7 mouse cellular contexts compared by ENCODE assay signal in genomic region chr9:108262494-108263049, GRCm38 (mm10). TPM values are rescaled to one million over a fixed set of nuclear protein-coding genes. Genes with fewer than 3 reads are reported as not detected.
DNase-seq lines count a peak whose midpoint lies in the region; ATAC-seq and TF ChIP-seq lines count a peak whose summit lies in the region.

No protein-coding gene starts in this region.

- peak; percentile 34 for DNase-seq in MEL (ENCODE audit: low read depth, low spot score)
- no peak for DNase-seq in liver, embryonic 13.5 days
- DNase-seq in layer of hippocampus, adult 9-11 months: no peak
- DNase-seq in right cerebral cortex, postnatal 10 days (ENCODE audit: low spot score in 2 of 2): no peak

- TF ChIP-seq CTCF in C2C12 (IDR thresholded peaks at IDR 0.05; ENCODE audit: control insufficient read depth, insufficient read depth, insufficient read length): no peak
- TF ChIP-seq CTCF in MEL (IDR thresholded peaks at IDR 0.05 in 2 of 3, conservative IDR thresholded peaks at IDR 0.05 in 1 of 3; ENCODE audit: control insufficient read depth in 1 of 3, insufficient read depth in 1 of 3, low read depth in 2 of 3, low read length in 3 of 3, poor library complexity in 1 of 3, severe bottlenecking in 1 of 3): no peak
- no peak for TF ChIP-seq CTCF in small intestine, adult 2 months (IDR thresholded peaks at IDR 0.05; ENCODE audit: extremely low read depth, insufficient read length, insufficient replicate concordance, low read depth, low read length)

- H3K79me3 ChIP-seq in C2C12 (ENCODE audit: low read depth): peaks cover 24% of the 10 kb centered on the region

- H3K79me2 ChIP-seq in C2C12 (ENCODE audit: control insufficient read depth, insufficient read depth) (peaks cover 55% of the 10 kb centered on the region), MEL (ENCODE audit: control insufficient read depth, insufficient read depth, low read length, poor library complexity) (peaks cover 12% of the 10 kb centered on the region)

- TF ChIP-seq EP300 in MEL (IDR thresholded peaks at IDR 0.05; ENCODE audit: low read depth in 1 of 2, low read length in 2 of 2): no peak

- no peaks in the 10 kb centered on the region for H3K36me3 ChIP-seq in C2C12 (ENCODE audit: control insufficient read depth, insufficient read depth)
- peaks cover 0 to 33% of the 10 kb centered on the region in 2 experiments; a peak in 2 of 4 replicates for H3K36me3 ChIP-seq in MEL (ENCODE audit: control insufficient read depth in 1 of 2, insufficient read depth in 2 of 2, low read length in 2 of 2)
- H3K36me3 ChIP-seq in heart, embryonic 11.5 days (ENCODE audit: control insufficient read depth, insufficient read depth, low read length): no peaks in the 10 kb centered on the region
- H3K36me3 ChIP-seq in liver, embryonic 13.5 days: no peaks in the 10 kb centered on the region
- no peaks in the 10 kb centered on the region for H3K36me3 ChIP-seq in small intestine, adult 2 months (ENCODE audit: control insufficient read depth, insufficient read depth, low read length)

- H3K4me3 ChIP-seq in C2C12 (ENCODE audit: insufficient read depth, poor library complexity, severe bottlenecking) (peak overlapping the region; percentile 65), MEL (ENCODE audit: control insufficient read depth in 1 of 2, insufficient read depth in 1 of 2, low read depth in 2 of 2, low read length in 2 of 2) (peak overlapping the region; percentile 54 to 74)
- H3K4me3 ChIP-seq in heart, embryonic 11.5 days (ENCODE audit: low read depth, low read length): peak overlapping the region; percentile 97
- H3K4me3 ChIP-seq in liver, embryonic 13.5 days (replicated peaks): peak overlapping the region; percentile 88
- peak overlapping the region; percentile 77 for H3K4me3 ChIP-seq in small intestine, adult 2 months (ENCODE audit: low read depth, low read length)

- 39% methylated on average over 11 of the region's 11 CpGs for WGBS in heart, embryonic 11.5 days (ENCODE audit: insufficient replicate concordance)
- WGBS in liver, embryonic 13.5 days (ENCODE audit: insufficient replicate concordance): 58% methylated on average over 11 of the region's 11 CpGs
- WGBS in small intestine, adult 2 months: 14% methylated on average over 11 of the region's 11 CpGs

- peak overlapping the region; percentile 24; the same call in 1 of the 2 replicates for H3K27ac ChIP-seq in MEL (ENCODE audit: control insufficient read depth, low read depth, low read length)
- peak overlapping the region; percentile 98 for H3K27ac ChIP-seq in heart, embryonic 11.5 days (ENCODE audit: low read depth, low read length)
- peak overlapping the region; percentile 91; the same call in 1 of the 2 replicates for H3K27ac ChIP-seq in liver, embryonic 13.5 days
- peak overlapping the region; percentile 87 for H3K27ac ChIP-seq in small intestine, adult 2 months (ENCODE audit: insufficient read depth, low read depth, low read length)

- peak overlapping the region; percentile 84 for H3K9ac ChIP-seq in MEL (ENCODE audit: control insufficient read depth, low read depth, low read length, poor library complexity, severe bottlenecking)
- H3K9ac ChIP-seq in heart, embryonic 11.5 days (ENCODE audit: low read depth, low read length): peak overlapping the region; percentile 97
- H3K9ac ChIP-seq in liver, embryonic 13.5 days: peak overlapping the region; percentile 92

- no peaks in the 10 kb centered on the region for H3K27me3 ChIP-seq in C2C12 (ENCODE audit: control insufficient read depth, insufficient read depth, insufficient read length)
- no peaks in the 10 kb centered on the region for H3K27me3 ChIP-seq in MEL (ENCODE audit: control insufficient read depth in 1 of 2, insufficient read depth in 2 of 2, low read length in 2 of 2)
- no peaks in the 10 kb centered on the region for H3K27me3 ChIP-seq in heart, embryonic 11.5 days (ENCODE audit: control insufficient read depth, insufficient read depth, low read length)
- no peaks in the 10 kb centered on the region for H3K27me3 ChIP-seq in liver, embryonic 13.5 days
- no peaks in the 10 kb centered on the region for H3K27me3 ChIP-seq in small intestine, adult 2 months (ENCODE audit: control insufficient read depth, insufficient read depth, low read length)

- peak overlapping the region; percentile 83 for H3K4me2 ChIP-seq in heart, embryonic 11.5 days
- H3K4me2 ChIP-seq in liver, embryonic 13.5 days: peak overlapping the region; percentile 100

- H3K9me3 ChIP-seq in MEL (replicated peaks; ENCODE audit: insufficient read depth, low read length): no peaks in the 10 kb centered on the region
- H3K9me3 ChIP-seq in heart, embryonic 11.5 days (replicated peaks; ENCODE audit: control insufficient read depth, low read length): no peaks in the 10 kb centered on the region
- no peaks in the 10 kb centered on the region for H3K9me3 ChIP-seq in liver, embryonic 13.5 days (replicated peaks)

- no peak overlapping the region for H3ac ChIP-seq in C2C12 (ENCODE audit: control insufficient read depth, insufficient read length, low read depth)

- TF ChIP-seq POLR2A in MEL (IDR thresholded peaks at IDR 0.05; ENCODE audit: control insufficient read depth in 1 of 2, insufficient read depth in 1 of 2, low read depth in 1 of 2, low read length in 2 of 2, poor library complexity in 1 of 2): no peak
- TF ChIP-seq POLR2A in small intestine, adult 2 months (IDR thresholded peaks at IDR 0.05; ENCODE audit: low read depth, low read length): no peak

- TF ChIP-seq RAD21 in MEL (IDR thresholded peaks at IDR 0.05; ENCODE audit: low read depth, low read length): no peak

- no peak for ATAC-seq in heart, embryonic 11.5 days (replicated peaks; ENCODE audit: insufficient number of reproducible peaks, low FRiP score, low TSS enrichment)
- ATAC-seq in liver, embryonic 13.5 days (ENCODE audit: low read depth): no peak

- peaks cover 2 to 38% of the 10 kb centered on the region in 2 experiments for H3K4me1 ChIP-seq in MEL (ENCODE audit: control insufficient read depth in 1 of 2, insufficient read depth in 2 of 2, low read length in 2 of 2)
- peaks cover 48% of the 10 kb centered on the region for H3K4me1 ChIP-seq in heart, embryonic 11.5 days (ENCODE audit: control insufficient read depth, insufficient read depth, low read length)
- peaks cover 36% of the 10 kb centered on the region for H3K4me1 ChIP-seq in liver, embryonic 13.5 days (replicated peaks)
- peaks cover 21% of the 10 kb centered on the region; the same call in 1 of the 2 replicates for H3K4me1 ChIP-seq in small intestine, adult 2 months (ENCODE audit: control insufficient read depth, insufficient read depth, insufficient read length, low read length)

TF ChIP-seq in C2C12, 6 proteins besides CTCF, POLR2A, EP300 and RAD21 (continues in another document):
- no peak for TF ChIP-seq MYOG (IDR thresholded peaks at IDR 0.05; ENCODE audit: control insufficient read depth, extremely low read depth, insufficient read length)
- no peak for TF ChIP-seq USF1 (IDR thresholded peaks at IDR 0.05; ENCODE audit: low read depth)
- TF ChIP-seq MAX (IDR thresholded peaks at IDR 0.05): no peak

TF ChIP-seq in MEL, 35 proteins besides CTCF, POLR2A, EP300 and RAD21 (continues in another document):
- no peak for TF ChIP-seq ZC3H11A (IDR thresholded peaks at IDR 0.05; ENCODE audit: low read depth, low read length)
- no peak for TF ChIP-seq HCFC1 (IDR thresholded peaks at IDR 0.05; ENCODE audit: low read depth, low read length)

RNA-seq across cellular contexts. Expression of gene Dag1, which starts 1.2 kb away (rescaled TPM):
- polyA plus RNA-seq in C2C12 (2012; fragmentation: generic; extraction: Trizol) (42.3 TPM), MEL (2012; ENCODE audit: insufficient read depth in 1 of 2, insufficient read length in 2 of 2, low read depth in 1 of 2, low replicate concordance in 2 of 2, missing spikeins in 1 of 2) (10 to 100 TPM in 1 of 2 experiments, not detected in 1; 27.6 TPM)
- total RNA-seq in MEL (2012; rRNA removed): 7.8 and 8.1 TPM in 2 replicates
- 115 and 149 TPM in 2 replicates for polyA plus RNA-seq in heart, embryonic 11.5 days (2014; fragmentation: Nextera tagmentation; extraction: Ambion mirVana)
- 12.7 and 17.8 TPM in 2 replicates for polyA plus RNA-seq in liver, embryonic 13.5 days (2015; fragmentation: Nextera tagmentation; extraction: Ambion mirVana)
- polyA plus RNA-seq in small intestine, adult 2 months (2012; rRNA removed): 31.2 and 52.1 TPM in 2 replicates

RNA-seq across cellular contexts. Expression of gene Nicn1, which starts 27.7 kb away (rescaled TPM):
- polyA plus RNA-seq in C2C12 (2012; fragmentation: generic; extraction: Trizol) (24.6 TPM), MEL (2012; ENCODE audit: insufficient read depth in 1 of 2, insufficient read length in 2 of 2, low read depth in 1 of 2, low replicate concordance in 2 of 2, missing spikeins in 1 of 2) (1 to 10 TPM in 1 of 2 experiments, not detected in 1; 4.7 TPM)
- total RNA-seq in MEL (2012; rRNA removed): 1.6 and 2.0 TPM in 2 replicates
- 25.1 and 26.0 TPM in 2 replicates for polyA plus RNA-seq in heart, embryonic 11.5 days (2014; fragmentation: Nextera tagmentation; extraction: Ambion mirVana)
- 4.7 and 5.6 TPM in 2 replicates for polyA plus RNA-seq in liver, embryonic 13.5 days (2015; fragmentation: Nextera tagmentation; extraction: Ambion mirVana)
- polyA plus RNA-seq in small intestine, adult 2 months (2012; rRNA removed): 2.9 and 3.9 TPM in 2 replicates

RNA-seq across cellular contexts. Expression of gene Amt, which starts 34.1 kb away (rescaled TPM):
- polyA plus RNA-seq in C2C12 (2012; fragmentation: generic; extraction: Trizol) (0.71 TPM), MEL (2012; ENCODE audit: insufficient read depth in 1 of 2, insufficient read length in 2 of 2, low read depth in 1 of 2, low replicate concordance in 2 of 2, missing spikeins in 1 of 2) (under 1 TPM in 1 of 2 experiments, not detected in 1; 0.58 TPM)
- total RNA-seq in MEL (2012; rRNA removed): 0.15 and 0.26 TPM in 2 replicates
- polyA plus RNA-seq in heart, embryonic 11.5 days (2014; fragmentation: Nextera tagmentation; extraction: Ambion mirVana): 12.9 and 15.3 TPM in 2 replicates
- 14.0 and 14.1 TPM in 2 replicates for polyA plus RNA-seq in liver, embryonic 13.5 days (2015; fragmentation: Nextera tagmentation; extraction: Ambion mirVana)
- 1.4 and 1.9 TPM in 2 replicates for polyA plus RNA-seq in small intestine, adult 2 months (2012; rRNA removed)

RNA-seq across cellular contexts. Expression of gene Rhoa, which starts 43.4 kb away (rescaled TPM):
- polyA plus RNA-seq in C2C12 (2012; fragmentation: generic; extraction: Trizol) (300 TPM), MEL (2012; ENCODE audit: insufficient read depth in 1 of 2, insufficient read length in 2 of 2, low read depth in 1 of 2, low replicate concordance in 2 of 2, missing spikeins in 1 of 2) (100 to 1,000 TPM in 1 of 2 experiments, not detected in 1; 241 TPM)
- 80.9 and 83.1 TPM in 2 replicates for total RNA-seq in MEL (2012; rRNA removed)
- 252 and 277 TPM in 2 replicates for polyA plus RNA-seq in heart, embryonic 11.5 days (2014; fragmentation: Nextera tagmentation; extraction: Ambion mirVana)
- polyA plus RNA-seq in liver, embryonic 13.5 days (2015; fragmentation: Nextera tagmentation; extraction: Ambion mirVana): 235 and 296 TPM in 2 replicates
- polyA plus RNA-seq in small intestine, adult 2 months (2012; rRNA removed): 30.5 and 70.2 TPM in 2 replicates

RNA-seq across cellular contexts. Expression of gene Tcta, which starts 43.4 kb away (rescaled TPM):
- polyA plus RNA-seq in C2C12 (2012; fragmentation: generic; extraction: Trizol): 13.7 TPM
- total RNA-seq in MEL (2012; rRNA removed): 3.4 and 4.9 TPM in 2 replicates
- polyA plus RNA-seq in MEL (2012; ENCODE audit: insufficient read depth in 1 of 2, insufficient read length in 2 of 2, low read depth in 1 of 2, low replicate concordance in 2 of 2, missing spikeins in 1 of 2): 1 to 10 TPM in 1 of 2 experiments, not detected in 1; 7.0 TPM
- polyA plus RNA-seq in heart, embryonic 11.5 days (2014; fragmentation: Nextera tagmentation; extraction: Ambion mirVana): 28.5 and 34.7 TPM in 2 replicates
- 12.7 TPM in 2 replicates for polyA plus RNA-seq in liver, embryonic 13.5 days (2015; fragmentation: Nextera tagmentation; extraction: Ambion mirVana)
- 19.0 and 36.7 TPM in 2 replicates for polyA plus RNA-seq in small intestine, adult 2 months (2012; rRNA removed)

Comparison
In these comparisons a context has a peak if more than half of its experiments do, and no peak if none do; other contexts are left out.
1. H3K27ac ChIP-seq: peak in every context shown above with its lines; median percentile 98 in heart, embryonic 11.5 days; 91 in liver, embryonic 13.5 days; 87 in small intestine, adult 2 months; 24 in MEL.